Mouse (Mus musculus) heart, postnatal 25 days (tissue): Measurements from ENCODE around the gene Gm49393. TPM values are rescaled to one million over a fixed set of nuclear protein-coding genes. Genes with fewer than 3 reads are reported as not detected.

Source experiments
- DNase-seq: peaks from one replicate; pipeline ENCODE4 v3.0.0; 2022; ENCODE audit warnings: low spot score
- intact Hi-C: fragments of 180-260 bp; cut with DNase I; formaldehyde crosslinking; loops from one replicate; pipeline ENCODE4 v1.15.1; 2025
- total RNA-seq, 2 experiments: library from RNA; stranded (reverse); gene quantifications; 2 replicates each; pipeline ENCODE4 v1.2.3; 2021

Gm49393 gene
- total RNA-seq, 2 experiments from 2014 or later = not detected

DNA sequence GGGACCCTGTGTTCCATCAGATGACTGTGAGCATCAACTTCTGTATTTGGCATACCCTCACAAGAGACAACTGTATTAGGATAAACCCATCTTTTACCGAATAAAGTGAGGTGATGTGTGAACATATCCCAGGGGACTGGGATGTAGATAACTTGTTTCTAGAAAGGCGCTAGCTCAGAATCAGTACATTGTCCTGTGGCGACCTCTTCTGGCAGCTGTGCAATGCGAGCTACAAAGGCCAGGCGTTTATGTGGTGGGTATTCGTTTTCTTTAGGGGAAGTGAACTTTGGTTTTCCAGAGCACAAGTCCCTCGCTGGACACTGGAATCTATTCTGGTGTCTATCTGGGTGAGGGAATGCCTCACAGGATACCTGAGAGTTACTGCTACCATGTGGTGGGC is 115.9 kb downstream of the Gm49393 start:
- intact Hi-C loops = loop anchor here (1.0 to 10.0 kb wide), 2 partner anchors 60 to 425 kb away; no protein-coding TSS in a partner anchor
- no peak for DNase-seq

DNA sequence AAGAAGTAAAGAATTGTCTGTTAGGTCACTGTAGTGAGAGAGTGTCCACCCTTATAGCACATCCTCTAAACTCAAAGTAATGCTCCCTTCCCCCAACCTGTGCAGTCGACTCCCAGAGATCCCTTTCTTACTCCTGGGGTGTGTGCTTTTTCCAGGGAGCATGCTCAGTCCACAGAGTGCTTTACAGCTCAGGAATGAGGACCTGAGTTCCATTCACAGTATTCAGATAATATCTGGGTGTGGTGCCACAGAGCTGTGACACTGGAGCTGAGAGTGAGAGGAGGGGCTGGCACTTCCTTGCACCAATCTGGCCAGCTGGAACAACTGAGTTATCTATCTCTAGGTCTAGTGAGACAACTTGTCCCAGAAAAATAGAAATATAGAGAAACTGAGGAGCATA is 121.7 kb downstream of the Gm49393 start:
- DNase-seq = no peak
- intact Hi-C loops = loop anchor here (10.0 kb wide), 1 partner anchor 431 kb away; no protein-coding TSS in a partner anchor

DNA sequence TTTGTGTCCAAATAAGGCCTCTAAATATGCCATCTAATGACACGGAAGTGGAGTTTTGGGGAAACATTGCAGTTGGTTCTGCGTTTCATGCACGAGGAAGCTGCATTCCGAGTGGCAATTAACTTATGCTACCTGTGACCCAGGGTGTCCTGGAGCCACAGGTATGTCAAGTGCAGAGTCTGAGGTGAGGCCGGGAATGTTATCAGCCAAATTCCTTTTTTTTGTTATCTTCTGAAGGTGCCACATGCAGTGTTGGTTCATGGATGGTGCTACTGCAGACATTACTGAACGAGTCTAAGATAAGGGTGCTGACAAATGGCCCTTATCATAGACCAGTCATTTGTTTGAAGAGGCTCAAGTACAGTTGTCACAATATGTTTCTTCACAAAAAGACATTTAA is 122.6 kb downstream of the Gm49393 start:
- no peak for DNase-seq
- intact Hi-C loops = loop anchor here (10.0 kb wide), 1 partner anchor 432 kb away; no protein-coding TSS in a partner anchor

DNA sequence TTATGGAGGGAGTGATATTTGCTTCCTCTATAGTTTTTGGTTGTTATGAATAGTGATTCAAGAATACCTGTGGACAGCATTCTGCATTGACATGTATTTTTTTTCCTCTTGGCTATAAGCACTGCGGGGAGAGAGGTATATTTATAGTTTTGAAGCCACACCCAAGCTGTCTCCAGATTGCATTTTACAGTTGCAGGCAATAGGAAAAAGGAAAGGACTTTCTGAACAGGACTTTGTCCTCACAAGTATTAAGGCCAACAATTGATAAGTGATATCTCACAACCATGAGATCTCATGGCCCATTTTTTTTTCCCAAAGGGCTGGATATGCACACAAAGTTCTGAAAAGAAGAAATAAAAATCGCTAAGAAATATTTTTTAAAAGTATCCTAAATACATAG is 125.7 kb downstream of the Gm49393 start:
- DNase-seq = no peak
- intact Hi-C loops = loop anchor here (10.0 kb wide), 1 partner anchor 435 kb away; no protein-coding TSS in a partner anchor

Other genes starting within 250 kb of the Gm49393 start
- gene BC051665, start 149.2 kb downstream of the Gm49393 start, total RNA-seq = not detected
- not detected for gene Ctsll3, start 132.7 kb downstream of the Gm49393 start, total RNA-seq
- gene 4930486L24Rik, start 71.1 kb downstream of the Gm49393 start, total RNA-seq = under 1 TPM in 1 of 2 experiments, not detected in 1; 0.25 TPM
- gene Gm49392, start 38.7 kb downstream of the Gm49393 start, total RNA-seq = 1 to 10 TPM; 1.4 to 2.3 TPM
- gene Ctla2b, start 38.1 kb downstream of the Gm49393 start, total RNA-seq = 1 to 10 TPM; 4.8 to 6.7 TPM
- not detected for gene Tpbpb, start 30.7 kb downstream of the Gm49393 start, total RNA-seq
- gene Gm49391, start 981 bp upstream of the Gm49393 start, total RNA-seq = 1 to 10 TPM; 2.0 to 6.5 TPM
- 10 to 100 TPM; 84.8 to 88.8 TPM for gene Ctla2a, start 1.0 kb upstream of the Gm49393 start, total RNA-seq
- gene Tpbpa, start 6.4 kb upstream of the Gm49393 start, total RNA-seq = not detected
- not detected for gene Ctsj, start 70.4 kb upstream of the Gm49393 start, total RNA-seq
- not detected for gene Ctsq, start 105.0 kb upstream of the Gm49393 start, total RNA-seq
- gene Ctsr, start 228.7 kb upstream of the Gm49393 start, total RNA-seq = not detected